Mouse (Mus musculus) WW6 (cell line): Measurements from ENCODE around the gene Strbp.
A peak's percentile ranks its signal among the peaks of the same experiment; 100 is the strongest.
"Not testable (repeated sequence)": the region's sequence is repeated elsewhere in the genome, so short reads cannot be mapped to it uniquely, and the experiment has no call there.

ENCODE experiments used
- DNase-seq: peaks from one replicate; pipeline ENCODE4 v3.0.0-alpha.2; 2013; ENCODE audit warnings: low read depth, low spot score

Strbp gene

DNA sequence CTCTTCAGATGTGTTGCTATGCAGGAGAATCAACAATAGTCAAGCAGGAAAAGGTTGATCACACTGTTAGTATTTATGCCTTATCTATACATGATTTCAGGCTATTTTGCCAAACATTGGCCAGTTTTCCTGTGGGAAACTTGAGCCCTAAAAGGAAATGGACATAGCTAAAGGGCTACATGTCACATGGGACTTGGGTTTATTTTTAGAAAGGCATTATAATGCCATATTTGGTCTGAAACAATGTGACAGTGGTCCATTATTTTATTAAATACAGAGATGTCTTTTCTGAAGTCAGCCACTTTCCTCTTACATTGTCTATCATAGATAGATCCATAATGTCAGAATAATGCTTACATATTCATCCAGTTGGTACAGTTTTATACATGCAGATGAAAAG is 176.1 kb downstream of the Strbp start:
- DNase-seq: no peak

DNA sequence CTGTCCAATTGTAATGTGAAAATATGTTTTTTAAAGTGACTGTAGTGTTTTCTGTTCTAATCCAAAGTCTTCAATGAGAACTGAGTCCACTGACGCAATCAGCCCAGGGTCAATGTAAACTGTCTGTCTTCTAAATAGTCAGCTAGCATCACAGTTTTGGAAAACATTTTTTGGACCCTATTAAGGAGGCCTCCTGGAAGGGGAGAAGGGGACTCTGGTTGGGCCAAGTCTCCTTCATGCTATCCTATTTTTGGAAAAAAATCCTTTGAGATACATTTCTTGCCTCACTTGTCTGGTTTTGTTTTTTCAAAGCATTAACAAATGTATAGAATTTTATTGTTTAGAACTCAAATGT is 184.4 kb downstream of the Strbp start:
- DNase-seq: no peak

DNA sequence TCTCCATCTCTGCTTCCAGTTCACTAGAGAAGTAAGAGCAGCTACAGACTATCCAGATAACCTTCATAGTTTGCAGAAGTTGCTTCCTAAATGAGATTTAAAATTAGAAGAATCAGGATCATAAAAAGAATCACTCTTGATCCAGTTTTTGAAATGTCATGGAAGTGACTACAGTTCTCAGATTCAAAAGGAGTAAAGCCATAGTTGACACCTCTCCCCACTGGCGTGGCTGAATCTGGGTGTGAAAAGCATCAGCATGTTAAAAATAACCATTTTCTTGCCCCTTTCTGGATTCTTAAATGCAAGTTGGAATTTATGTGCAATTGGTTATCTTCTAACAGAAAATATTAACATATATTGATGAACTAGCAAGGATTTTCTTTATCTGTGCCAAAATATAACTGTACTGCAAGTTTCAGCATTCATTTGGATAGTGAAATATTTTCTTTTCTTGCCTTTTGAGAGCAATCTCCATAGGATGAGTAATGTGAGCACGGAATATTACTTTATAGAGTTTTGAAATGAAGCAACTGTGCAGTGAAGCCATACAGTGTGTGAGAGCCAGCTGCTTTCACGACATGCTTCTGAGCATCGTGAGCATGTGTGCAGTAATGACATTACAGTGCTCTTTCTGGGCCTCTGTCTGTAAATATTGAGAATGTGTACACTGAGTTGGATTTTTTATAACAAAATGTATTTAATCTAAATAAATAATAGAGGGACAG is 184.9 kb downstream of the Strbp start:
- no peak for DNase-seq

DNA sequence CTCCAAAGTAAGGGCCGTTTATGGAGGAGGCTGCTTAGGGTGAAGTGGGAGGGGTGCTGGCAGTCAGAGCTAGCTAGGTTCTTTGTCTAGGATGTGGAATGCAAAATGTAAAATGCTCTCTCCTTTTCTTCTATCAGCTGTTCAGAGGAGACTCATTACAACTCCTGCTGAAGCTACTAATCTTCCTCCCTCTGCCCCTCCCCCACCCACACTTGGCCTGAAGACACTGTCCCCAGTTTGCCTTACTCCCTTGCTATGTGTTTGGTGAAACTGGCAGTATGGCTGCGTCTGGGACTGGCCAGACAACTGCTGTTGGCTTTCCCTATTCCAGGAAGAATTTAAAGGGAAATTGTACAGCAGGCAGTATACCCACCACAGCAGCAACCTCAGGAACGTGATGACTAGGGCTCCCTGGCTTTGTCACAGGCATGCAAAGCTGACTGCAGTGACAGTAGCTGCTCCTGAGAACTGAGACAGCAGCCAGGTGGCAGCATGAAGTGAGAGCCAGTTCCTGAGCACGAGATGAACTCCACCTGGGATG is 186.7 kb downstream of the Strbp start:
- peak; percentile 11 for DNase-seq

DNA sequence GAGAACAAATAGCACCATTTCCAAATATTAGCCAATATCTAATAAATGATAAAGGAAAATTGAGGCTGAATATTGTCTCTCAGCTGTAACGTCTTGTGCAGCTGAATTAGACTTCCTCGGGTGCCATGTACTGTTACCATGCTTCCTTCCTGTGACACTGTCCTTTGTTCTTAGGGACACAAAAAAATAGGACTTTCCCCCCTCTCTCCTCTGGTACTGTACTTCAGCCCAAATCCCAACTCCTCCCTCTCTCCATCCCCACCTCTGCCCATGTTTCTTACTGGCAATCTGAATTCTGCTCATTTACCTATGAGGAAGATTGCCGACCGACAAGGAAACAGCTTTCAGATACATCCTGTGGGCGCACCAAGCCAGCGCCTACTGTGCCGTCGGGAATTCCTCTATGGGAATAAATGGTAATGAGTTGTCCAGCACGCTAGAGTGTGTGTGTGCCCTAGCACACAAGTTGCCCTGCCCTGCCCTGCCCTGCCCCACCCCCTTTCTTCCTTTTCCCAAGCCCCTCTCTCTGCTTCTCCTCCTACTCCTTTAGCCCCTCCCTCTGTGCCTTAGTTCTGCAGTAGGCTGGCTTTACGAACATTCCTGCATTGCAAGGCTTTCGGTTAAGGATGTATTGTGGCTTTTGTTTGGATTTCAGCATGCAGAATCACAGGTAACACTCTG is 187.5 kb downstream of the Strbp start, which contains the start of gene Gpr21:
Gpr21 (plus strand) TSS at position 303 of the 681 bp plus-strand sequence.
- peak; percentile 48 for DNase-seq

DNA sequence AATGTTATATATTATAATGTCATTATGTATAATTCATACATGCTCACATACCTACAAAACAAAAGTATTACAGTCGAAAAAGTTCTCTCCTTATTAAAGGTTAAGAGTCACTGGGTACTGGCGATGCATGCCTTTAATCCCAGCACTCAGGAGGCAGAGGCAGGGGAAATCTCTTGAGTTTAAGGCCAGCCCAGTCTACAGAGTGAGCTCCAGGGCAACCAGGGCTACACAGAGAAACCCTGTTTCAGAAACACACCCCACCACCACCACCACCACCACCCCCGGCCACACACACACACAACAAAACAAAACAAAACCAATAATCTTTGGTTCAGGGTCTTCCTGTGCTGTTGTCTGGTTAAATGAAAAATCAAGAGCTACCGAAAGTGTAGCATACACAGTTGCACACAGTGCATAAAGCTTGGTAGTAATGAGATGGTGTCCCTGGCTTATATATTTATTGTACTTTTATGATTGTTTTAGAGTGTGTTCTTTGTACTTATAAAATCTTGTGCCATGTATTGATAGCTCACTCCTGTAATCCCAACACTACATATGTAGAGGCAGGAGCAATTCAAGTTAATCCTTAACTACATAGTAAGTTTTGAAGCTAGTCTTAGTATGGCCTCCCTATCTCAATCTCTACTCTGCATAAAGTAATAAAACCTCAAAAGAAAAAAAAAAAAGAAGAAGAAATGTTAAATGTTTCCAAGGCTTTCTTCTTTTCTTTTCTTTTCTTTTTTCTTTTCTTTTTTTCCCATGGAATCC is 192.3 kb downstream of the Strbp start:
- DNase-seq: no peak

DNA sequence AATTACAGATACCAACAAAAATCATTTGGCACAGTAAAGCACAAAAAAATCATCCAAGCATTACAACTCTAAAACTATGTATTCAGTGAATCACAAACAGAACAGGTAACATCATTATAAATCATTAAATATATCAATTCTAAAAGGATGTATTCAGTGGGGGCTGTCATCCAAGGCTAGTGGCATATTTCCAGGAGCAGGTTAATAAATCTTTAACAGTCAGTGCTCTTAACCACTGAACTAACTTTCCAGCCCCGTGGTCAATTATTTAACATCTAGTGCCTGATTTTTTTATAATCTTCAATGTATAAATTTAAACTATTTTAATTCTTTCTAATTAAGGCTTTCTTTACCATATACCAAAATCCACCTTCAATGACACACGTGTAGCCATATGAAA is 197.8 kb downstream of the Strbp start:
- DNase-seq: not testable (repeated sequence)

DNA sequence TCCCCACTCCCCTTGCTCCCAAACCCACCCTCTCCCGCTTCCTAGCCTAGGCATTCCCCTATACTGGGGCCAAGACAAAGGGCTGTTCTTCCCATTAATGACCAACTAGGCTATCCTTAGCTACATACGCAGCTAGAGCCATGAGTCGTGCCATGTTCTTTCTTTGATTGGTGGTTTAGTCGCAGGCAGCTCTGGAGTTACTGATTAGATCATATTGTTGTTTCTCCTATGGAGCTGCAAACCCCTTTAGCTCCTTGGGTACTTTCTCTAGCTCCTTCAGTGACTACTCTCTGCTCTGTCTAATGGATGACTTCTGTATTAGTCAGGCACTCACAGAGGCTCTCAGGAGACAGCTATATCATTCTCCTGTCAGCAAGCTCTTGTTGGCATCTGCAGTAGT is 206.3 kb downstream of the Strbp start:
- no peak for DNase-seq

DNA sequence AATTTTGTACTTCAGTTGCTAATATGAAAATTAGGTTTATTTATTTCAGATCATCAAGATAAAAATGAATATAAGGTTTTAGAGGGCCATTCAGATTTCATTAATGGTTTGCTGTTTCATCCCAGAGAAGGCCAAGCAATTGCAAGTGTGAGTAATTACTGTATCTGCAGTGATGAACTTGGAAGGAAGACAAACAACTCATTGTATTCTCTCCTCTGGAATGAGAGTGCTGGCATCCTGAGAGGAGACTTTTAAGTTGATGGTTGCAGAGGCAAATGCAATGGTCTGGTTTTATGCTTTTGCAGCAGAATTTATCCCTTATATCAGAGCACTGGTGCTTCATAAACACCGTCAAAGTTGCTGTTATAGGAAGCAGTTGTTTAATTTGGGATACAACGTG is 214.7 kb downstream of the Strbp start:
- no peak for DNase-seq

DNA sequence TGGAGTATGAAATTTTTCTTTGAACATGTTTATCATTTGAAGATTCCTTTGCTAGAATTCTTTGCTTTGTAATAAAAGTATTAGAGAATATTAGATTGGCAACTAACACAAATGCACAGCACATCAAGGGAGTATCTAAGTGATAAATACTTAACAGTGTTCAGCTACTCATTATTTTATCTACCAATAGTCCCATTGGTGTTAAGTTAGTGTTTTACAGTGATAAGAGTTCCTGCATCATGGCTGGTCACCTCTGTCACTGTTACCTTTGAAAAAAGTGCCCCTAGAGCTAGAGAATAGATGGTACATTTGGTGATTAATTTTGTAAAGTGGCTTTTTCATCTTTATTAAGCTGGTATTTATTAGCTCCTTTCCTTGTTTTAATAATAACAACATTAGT is 217.3 kb downstream of the Strbp start:
- no peak for DNase-seq

DNA sequence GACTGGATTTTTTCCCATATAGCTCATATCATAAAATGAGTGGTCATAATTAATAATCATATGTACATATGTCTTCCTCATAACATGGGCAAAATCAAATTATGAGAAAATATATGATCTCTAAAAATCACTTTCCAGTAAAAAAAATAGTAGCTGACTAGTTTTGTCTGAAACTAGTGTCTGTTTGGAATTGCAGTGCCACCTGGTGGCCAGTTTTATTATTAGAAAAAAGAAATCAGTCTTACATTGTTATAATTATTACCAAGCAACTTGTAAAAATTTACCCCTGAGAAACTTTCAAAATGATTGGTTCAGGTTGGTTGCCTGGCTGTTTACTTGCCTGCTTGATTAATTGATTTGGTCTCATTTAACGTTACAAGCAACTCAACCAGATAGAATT is 218.3 kb downstream of the Strbp start:
- no peak for DNase-seq

DNA sequence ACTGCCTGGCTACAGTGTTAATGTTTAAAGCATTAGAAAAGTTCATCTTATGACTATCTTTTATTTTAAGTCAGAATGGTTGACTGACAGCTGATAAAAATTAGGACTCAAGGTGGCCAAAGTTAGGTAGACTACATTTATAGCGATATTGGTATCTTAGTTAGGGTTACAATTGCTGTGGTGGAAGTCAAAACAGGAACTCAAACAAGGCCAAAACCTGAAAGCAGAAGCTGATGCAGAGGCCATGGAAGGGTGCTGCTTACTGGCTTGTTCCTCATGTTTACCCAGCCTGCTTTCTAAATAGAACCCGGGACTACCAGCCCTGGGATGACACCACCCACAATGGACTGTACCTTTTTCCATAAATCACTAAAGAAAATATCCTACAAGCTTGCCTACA is 219.5 kb downstream of the Strbp start:
- DNase-seq: no peak

DNA sequence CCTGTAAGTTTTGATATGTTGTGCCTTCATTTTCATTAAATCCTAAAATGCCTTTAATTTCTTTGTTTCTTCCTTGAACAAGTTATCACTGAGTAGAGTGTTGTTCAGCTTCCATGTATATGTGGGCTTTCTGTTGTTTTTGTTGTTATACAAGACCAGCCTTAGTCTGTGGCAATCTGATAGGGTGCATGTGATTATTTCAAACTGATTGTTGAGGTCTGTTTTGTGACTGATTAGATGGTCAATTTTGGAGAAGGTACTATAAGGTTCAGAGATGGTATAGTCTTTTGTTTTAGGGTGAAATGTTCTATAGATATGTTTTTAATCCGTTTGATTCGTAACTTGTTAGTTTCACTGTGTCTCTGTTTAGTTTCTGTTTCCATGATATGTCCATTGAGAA is 223.6 kb downstream of the Strbp start:
- DNase-seq: no peak

DNA sequence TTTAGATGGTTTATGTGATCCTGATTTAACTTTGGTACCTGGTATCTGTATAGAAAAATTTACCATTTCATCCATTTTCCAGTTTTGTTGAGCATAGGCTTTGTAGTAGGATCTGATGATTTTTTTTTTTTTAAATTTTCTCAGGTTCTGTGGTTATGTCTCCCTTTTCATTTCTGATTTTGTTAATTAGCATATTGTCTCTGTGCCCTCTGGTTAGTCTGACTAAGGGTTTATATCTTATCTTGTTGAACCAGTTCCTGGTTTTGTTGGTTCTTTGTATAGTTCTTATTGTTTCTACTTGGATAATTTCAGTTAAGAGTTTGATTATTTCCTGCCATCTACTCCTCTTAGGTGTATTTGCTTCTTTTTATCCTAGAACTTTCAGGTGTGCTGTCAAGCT is 224.1 kb downstream of the Strbp start:
- no peak for DNase-seq

DNA sequence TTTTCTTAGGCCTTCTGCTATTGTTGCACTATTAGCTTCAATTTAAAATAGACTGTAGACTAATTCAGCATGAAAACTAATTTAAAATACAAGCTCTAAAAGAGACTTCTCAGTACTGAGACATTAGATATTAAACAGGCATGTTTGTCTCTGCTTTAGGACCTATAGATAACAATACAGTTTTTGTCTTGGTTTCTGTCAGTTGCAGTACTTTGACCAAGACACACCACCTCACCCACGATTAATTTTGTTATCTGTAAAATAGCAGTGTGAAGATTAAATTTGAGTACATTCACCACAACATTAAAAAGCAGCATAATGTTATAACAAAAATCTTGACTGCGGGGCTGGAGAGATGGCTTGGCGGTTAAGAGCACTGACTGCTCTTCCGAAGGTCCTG is 237.4 kb downstream of the Strbp start:
- no peak for DNase-seq

DNA sequence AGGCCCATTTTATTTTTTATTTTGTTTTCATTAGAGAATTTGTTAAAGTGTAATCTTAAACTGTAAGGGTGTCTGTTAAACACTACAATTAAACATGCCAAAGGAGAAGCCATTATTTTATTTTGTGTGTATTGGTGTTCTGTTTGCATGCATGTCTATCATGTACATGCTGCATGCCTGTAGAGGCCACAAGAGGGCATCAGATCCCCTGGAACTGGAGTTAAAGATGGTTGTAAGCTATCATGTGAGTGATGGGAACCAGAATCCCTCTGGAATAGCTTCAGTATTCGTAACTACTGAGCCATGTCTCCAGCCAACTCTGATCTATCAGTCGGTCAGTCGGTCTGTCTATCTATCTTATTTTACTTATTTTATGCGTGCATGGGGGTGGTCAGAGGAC is 243.0 kb downstream of the Strbp start:
- no peak for DNase-seq

DNA sequence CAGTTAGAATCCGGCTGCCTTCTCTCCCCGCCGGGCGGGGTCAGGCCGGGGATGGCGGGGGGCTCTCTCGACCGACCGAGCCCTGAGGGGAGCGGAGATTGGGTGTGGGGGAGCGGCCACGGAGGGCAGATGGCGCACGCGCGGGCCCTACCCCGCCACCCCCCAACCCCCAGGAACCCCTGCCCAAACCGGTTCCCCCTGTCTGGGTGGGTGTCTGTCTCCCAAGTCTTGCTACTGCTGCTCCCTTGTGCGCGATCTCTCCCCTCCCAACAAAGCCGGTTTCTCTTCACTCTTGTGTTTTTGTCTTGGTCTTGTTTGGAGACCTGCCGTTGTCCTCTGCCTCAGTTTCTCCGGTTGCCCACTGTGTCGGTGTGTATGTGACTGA is 251.3 kb downstream of the Strbp start:
- no peak for DNase-seq

DNA sequence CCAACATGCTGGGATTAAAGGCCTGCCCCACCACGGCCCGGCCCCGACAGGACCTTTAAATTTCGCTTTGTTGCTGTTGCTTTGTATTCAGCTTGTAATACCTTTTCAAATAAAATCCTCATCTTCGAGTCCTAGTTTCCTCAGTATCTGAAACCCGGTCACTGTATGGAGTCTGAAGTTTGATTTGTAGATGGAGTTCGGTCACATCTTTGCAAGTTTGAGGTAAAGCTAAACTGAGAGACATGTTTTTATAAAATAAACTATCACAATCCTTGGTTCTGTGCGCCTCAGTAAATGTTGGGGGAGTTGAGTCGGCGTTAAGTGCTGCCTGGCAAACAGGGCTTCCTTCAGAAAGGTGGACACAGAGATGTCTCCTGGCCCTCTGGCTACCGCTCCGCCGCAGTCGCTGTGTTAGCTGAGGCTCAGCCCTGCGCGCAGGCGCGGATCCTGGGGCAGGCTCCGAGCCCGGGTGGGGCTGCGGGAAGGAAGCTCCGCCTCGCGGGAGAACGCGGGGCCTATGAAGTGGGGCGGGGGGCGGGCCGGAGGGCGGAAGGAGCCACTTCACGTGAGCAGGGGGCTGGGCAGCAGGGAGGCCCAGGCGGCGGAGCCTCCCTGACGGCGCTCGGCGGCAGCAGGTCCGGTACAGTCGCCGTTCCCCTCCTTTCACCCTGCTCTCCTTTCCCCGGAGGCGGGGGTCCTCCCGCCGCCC is 251.8 kb downstream of the Strbp start:
- peak; percentile 87 for DNase-seq

DNA sequence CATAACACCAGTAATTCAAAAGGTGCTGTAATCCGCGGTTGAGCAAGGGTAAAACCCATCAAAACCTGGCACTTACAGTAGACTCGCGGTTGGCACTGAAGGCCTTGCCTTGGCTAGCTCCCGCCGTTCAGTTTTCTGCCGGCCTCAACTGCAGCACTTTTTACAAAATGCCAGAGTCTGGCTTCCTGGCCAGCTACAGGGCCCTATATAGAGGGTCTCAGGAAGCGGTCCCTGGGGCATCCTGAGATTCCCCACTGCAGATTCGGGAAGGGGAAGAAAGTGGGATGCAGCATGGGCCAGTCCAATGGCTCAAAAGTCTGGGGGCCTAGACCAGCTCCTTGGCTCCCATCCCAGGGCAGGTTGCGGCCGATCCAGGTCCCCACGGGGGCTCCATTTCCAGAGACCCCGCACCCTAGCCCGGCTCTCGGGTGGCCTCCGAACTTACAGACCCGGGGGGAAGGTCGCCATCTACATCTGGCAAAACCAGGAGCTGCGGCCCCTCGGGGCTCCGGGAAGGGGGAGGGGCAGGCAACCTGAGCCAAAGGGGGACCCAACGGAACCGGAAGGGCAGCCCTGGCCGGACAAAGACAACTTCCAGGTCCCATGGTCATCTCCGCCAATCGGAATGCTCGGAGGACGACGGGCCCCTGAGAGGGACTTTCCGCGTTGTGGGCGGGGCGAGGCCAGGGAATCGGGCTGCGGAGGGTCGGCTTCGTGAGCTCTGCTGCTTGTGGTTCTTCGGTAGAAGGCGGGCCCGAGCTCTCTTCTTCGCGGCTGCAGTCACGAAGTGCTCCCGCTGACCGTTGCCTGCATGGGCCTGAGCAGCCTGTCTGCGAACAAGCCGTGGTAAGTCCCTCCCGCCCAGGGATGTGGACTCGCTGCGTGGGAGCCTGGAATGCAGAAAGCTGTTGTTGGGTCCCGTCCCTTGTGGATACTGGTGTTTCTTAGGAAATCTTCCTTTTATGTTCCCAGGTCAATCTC is 260.8 kb downstream of the Strbp start, which contains the start of the genes Zbtb26, Zbtb6 and Rabgap1:
Zbtb26 (minus strand) TSS at position 525 of the 981 bp plus-strand sequence.
Zbtb6 (minus strand) TSS at position 561 of the 981 bp plus-strand sequence.
Rabgap1 (plus strand) TSS at position 669 of the 981 bp plus-strand sequence.
- peak; percentile 86 for DNase-seq
